Mouse (Mus musculus): ENCODE results near the gene 1110059E24Rik. TPM values are rescaled to one million over a fixed set of nuclear protein-coding genes. Genes with fewer than 3 reads are reported as not detected.
"Not testable (repeated sequence)": the region's sequence is repeated elsewhere in the genome, so short reads cannot be mapped to it uniquely, and the experiment has no call there.

Gene 1110059E24Rik
- polyA plus RNA-seq, 2 experiments = 6.6 to 13.7 TPM

DNA sequence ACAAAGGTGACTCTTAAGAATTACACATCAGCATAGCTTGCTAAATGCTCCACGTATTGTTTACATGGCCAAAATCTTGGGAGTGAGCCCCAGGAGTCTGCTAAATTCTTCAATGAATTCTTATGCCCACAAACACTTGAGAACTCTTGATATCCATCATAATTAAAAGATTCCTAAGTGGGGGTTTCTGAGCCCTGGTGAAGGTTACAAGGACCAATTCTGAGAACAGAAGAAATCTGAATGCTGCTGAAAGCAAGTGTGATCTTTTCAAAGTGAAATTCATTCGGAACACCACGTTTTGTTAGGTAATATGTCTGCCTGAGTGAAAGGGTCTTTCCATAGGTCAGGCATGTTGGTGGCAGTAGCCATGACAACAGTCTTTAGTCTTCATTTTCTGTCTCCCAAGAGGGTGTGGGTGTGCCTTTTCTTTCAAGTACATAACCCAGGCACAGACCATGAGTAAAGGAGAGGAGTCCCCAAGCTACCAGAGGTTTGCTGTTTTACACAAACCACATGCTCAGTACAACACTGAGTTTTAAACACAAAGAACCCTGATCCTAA lies 51.2 kb downstream of the 1110059E24Rik start:
- no peak overlapping the region for H3K9ac ChIP-seq (replicated peaks)
- no peak for ATAC-seq (ENCODE audit: insufficient read depth)
- 72% methylated on average over 3 of the region's 3 CpGs for WGBS (ENCODE audit: insufficient replicate concordance)
- H3K27ac ChIP-seq = no peak overlapping the region
- TF ChIP-seq CTCF (IDR thresholded peaks at IDR 0.05; ENCODE audit: low read depth) (no peak), EP300 (IDR thresholded peaks at IDR 0.05; ENCODE audit: low read depth) (no peak)
- H3K9me3 ChIP-seq (ENCODE audit: control insufficient read depth, low read length) = no peaks in the 10 kb centered on the region
- H3K4me1 ChIP-seq (replicated peaks; ENCODE audit: control insufficient read depth in 2 of 2, insufficient read depth in 2 of 2, low read length in 1 of 2) = peaks cover 0 to 8% of the 10 kb centered on the region in 2 experiments; a peak in 2 of 4 replicates
- H3K36me3 ChIP-seq (replicated peaks; ENCODE audit: control insufficient read depth, insufficient read depth, low read depth) = no peaks in the 10 kb centered on the region
- no peak overlapping the region for H3K4me2 ChIP-seq (ENCODE audit: low read depth)
- H3K4me3 ChIP-seq (ENCODE audit: insufficient read depth in 1 of 2, low read depth in 2 of 2, low read length in 2 of 2) = no peak overlapping the region
- DNase-seq (ENCODE audit: low read depth in 3 of 3, low spot score in 3 of 3) = no peak
- no peaks in the 10 kb centered on the region for H3K27me3 ChIP-seq (ENCODE audit: control insufficient read depth, insufficient read depth, low read length)

DNA sequence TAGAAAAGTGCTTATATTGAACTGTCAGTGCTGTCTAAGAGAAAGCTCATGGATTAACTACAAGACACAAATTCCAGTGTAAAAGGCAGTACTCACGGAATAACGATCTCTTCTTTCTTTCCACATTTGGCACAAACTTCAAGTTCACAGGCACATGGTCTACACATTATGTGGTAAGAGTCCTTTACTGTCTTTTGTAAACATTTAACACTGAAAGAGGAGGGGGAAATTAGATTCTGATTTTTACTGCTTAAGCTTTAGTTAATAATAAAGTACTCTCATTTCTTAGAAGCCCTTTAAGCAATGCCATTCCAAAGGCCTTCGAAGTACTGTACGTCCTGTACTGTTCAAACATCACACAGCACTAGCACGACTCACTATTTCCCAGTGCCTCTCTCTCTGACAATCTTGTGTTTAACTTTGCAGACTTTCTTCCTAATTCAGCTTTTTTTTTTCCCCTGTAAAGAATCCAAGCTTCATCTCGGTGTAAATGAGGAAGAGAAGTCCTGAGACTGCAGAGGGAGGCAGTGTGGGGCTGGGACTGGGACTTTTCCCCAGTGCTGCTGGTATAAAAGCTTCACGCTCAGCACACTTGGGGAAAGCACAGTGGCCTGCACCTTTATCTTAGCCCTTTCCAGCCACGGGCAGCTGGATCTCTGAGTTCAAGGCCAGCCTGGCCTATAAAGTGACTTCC lies 54.0 kb downstream of the 1110059E24Rik start:
- Histone ChIP-seq H3K4me1 (replicated peaks; ENCODE audit: control insufficient read depth in 2 of 2, insufficient read depth in 2 of 2, low read length in 1 of 2) (peaks cover 0 to under 1% of the 10 kb centered on the region in 2 experiments; a peak in 2 of 4 replicates), H3K4me3 (ENCODE audit: insufficient read depth in 1 of 2, low read depth in 2 of 2, low read length in 2 of 2) (no peak overlapping the region), H3K27ac (no peak overlapping the region), H3K36me3 (replicated peaks; ENCODE audit: control insufficient read depth, insufficient read depth, low read depth) (no peaks in the 10 kb centered on the region), H3K9ac (replicated peaks) (no peak overlapping the region), H3K4me2 (ENCODE audit: low read depth) (no peak overlapping the region), H3K27me3 (ENCODE audit: control insufficient read depth, insufficient read depth, low read length) (no peaks in the 10 kb centered on the region), H3K9me3 (ENCODE audit: control insufficient read depth, low read length) (no peaks in the 10 kb centered on the region)
- no peak for TF ChIP-seq CTCF (IDR thresholded peaks at IDR 0.05; ENCODE audit: low read depth)
- TF ChIP-seq EP300 (IDR thresholded peaks at IDR 0.05; ENCODE audit: low read depth) = no peak
- ATAC-seq (ENCODE audit: insufficient read depth) (no peak), DNase-seq (ENCODE audit: low read depth in 3 of 3, low spot score in 3 of 3) (no peak)
- WGBS (ENCODE audit: insufficient replicate concordance) = 57% methylated on average over 8 of the region's 8 CpGs

DNA sequence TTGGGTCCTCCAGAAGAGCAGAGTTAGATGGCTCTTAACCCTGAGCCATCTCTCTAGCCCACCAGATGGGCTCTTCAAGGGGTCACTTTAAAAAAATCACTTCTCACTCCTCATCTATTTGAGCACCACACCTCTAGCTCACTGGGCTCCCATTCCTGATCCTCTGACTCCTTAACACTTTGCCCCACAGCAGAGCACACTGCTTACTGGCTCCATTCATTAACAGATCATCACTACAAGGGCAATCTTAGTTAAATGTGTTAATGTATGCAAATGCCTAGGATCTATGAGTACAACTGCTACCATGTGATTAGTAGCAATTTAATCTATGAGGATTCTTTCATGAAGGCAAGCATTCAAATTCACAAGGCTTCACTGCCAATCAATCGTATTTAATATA lies 58.1 kb downstream of the 1110059E24Rik start:
- TF ChIP-seq EP300 (IDR thresholded peaks at IDR 0.05; ENCODE audit: low read depth) (no peak), CTCF (IDR thresholded peaks at IDR 0.05; ENCODE audit: low read depth) (no peak)
- no peaks in the 10 kb centered on the region for H3K27me3 ChIP-seq (ENCODE audit: control insufficient read depth, insufficient read depth, low read length)
- H3K9me3 ChIP-seq (ENCODE audit: control insufficient read depth, low read length) = no peaks in the 10 kb centered on the region
- H3K27ac ChIP-seq = no peak overlapping the region
- WGBS (ENCODE audit: insufficient replicate concordance) = 64% methylated on average over 1 of the region's 1 CpGs
- DNase-seq (ENCODE audit: low read depth in 3 of 3, low spot score in 3 of 3) (no peak), ATAC-seq (ENCODE audit: insufficient read depth) (no peak)
- no peaks in the 10 kb centered on the region; a peak in 1 of 4 replicates for H3K4me1 ChIP-seq (replicated peaks; ENCODE audit: control insufficient read depth in 2 of 2, insufficient read depth in 2 of 2, low read length in 1 of 2)
- H3K36me3 ChIP-seq (replicated peaks; ENCODE audit: control insufficient read depth, insufficient read depth, low read depth) = no peaks in the 10 kb centered on the region
- no peak overlapping the region for H3K4me2 ChIP-seq (ENCODE audit: low read depth)
- H3K9ac ChIP-seq (replicated peaks) = no peak overlapping the region
- no peak overlapping the region for H3K4me3 ChIP-seq (ENCODE audit: insufficient read depth in 1 of 2, low read depth in 2 of 2, low read length in 2 of 2)

DNA sequence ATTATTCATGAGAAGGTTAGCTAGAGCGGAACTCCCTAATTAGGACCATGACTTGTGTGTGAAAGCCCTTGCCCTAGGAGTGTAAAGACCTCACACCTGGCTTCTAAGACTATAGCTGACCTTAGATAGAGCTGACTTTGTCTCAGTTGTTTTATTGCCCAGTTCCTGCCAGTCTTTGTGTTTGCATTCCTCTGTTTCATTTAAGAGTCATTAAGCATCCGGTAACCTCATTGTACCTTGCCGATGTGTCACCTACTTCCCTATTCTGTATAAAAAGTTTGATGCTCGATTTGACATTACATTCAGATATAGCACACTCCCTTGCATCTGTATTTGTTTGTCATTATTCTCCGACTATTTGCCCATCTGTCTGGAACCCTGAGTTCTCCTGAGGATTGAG lies 60.6 kb downstream of the 1110059E24Rik start:
- not testable (repeated sequence) for H3K27me3 ChIP-seq (ENCODE audit: control insufficient read depth, insufficient read depth, low read length); H3K27ac ChIP-seq; ATAC-seq (ENCODE audit: insufficient read depth); H3K4me2 ChIP-seq (ENCODE audit: low read depth); H3K4me1 ChIP-seq (replicated peaks; ENCODE audit: control insufficient read depth in 2 of 2, insufficient read depth in 2 of 2, low read length in 1 of 2); H3K9ac ChIP-seq (replicated peaks); H3K36me3 ChIP-seq (replicated peaks; ENCODE audit: control insufficient read depth, insufficient read depth, low read depth); H3K9me3 ChIP-seq (ENCODE audit: control insufficient read depth, low read length); DNase-seq (ENCODE audit: low read depth in 3 of 3, low spot score in 3 of 3); H3K4me3 ChIP-seq (ENCODE audit: insufficient read depth in 1 of 2, low read depth in 2 of 2, low read length in 2 of 2)
- 74% methylated on average over 5 of the region's 5 CpGs for WGBS (ENCODE audit: insufficient replicate concordance)

DNA sequence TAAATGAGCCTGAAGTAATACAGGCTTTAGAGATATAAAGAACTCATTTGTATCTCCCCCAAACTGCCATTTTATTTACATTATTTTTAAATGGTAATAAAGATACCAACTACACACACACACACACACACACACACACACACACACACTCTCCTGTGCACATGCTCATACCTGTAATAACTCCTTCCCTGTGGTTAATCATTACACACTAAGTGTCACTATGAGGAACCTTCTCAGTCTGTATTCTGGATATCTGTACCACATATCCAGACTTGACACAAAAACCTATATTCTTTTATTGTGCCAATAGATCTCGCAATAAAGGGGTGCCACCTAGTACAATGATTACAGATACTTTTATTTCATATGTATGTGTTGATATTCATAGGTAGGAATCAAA lies 62.9 kb downstream of the 1110059E24Rik start:
- Histone ChIP-seq H3K27me3 (ENCODE audit: control insufficient read depth, insufficient read depth, low read length) (no peaks in the 10 kb centered on the region), H3K4me3 (ENCODE audit: insufficient read depth in 1 of 2, low read depth in 2 of 2, low read length in 2 of 2) (no peak overlapping the region), H3K9ac (replicated peaks) (no peak overlapping the region), H3K36me3 (replicated peaks; ENCODE audit: control insufficient read depth, insufficient read depth, low read depth) (no peaks in the 10 kb centered on the region), H3K4me2 (ENCODE audit: low read depth) (no peak overlapping the region), H3K9me3 (ENCODE audit: control insufficient read depth, low read length) (no peaks in the 10 kb centered on the region), H3K27ac (no peak overlapping the region), H3K4me1 (replicated peaks; ENCODE audit: control insufficient read depth in 2 of 2, insufficient read depth in 2 of 2, low read length in 1 of 2) (no peaks in the 10 kb centered on the region)
- DNase-seq (ENCODE audit: low read depth in 3 of 3, low spot score in 3 of 3) (no peak), ATAC-seq (ENCODE audit: insufficient read depth) (no peak)
- no peak for TF ChIP-seq EP300 (IDR thresholded peaks at IDR 0.05; ENCODE audit: low read depth)
- no peak for TF ChIP-seq CTCF (IDR thresholded peaks at IDR 0.05; ENCODE audit: low read depth)
- WGBS (ENCODE audit: insufficient replicate concordance) = 70% methylated on average over 1 of the region's 1 CpGs

Measured in liver, embryonic 14.5 days (tissue).